In the genomic region with DNA sequence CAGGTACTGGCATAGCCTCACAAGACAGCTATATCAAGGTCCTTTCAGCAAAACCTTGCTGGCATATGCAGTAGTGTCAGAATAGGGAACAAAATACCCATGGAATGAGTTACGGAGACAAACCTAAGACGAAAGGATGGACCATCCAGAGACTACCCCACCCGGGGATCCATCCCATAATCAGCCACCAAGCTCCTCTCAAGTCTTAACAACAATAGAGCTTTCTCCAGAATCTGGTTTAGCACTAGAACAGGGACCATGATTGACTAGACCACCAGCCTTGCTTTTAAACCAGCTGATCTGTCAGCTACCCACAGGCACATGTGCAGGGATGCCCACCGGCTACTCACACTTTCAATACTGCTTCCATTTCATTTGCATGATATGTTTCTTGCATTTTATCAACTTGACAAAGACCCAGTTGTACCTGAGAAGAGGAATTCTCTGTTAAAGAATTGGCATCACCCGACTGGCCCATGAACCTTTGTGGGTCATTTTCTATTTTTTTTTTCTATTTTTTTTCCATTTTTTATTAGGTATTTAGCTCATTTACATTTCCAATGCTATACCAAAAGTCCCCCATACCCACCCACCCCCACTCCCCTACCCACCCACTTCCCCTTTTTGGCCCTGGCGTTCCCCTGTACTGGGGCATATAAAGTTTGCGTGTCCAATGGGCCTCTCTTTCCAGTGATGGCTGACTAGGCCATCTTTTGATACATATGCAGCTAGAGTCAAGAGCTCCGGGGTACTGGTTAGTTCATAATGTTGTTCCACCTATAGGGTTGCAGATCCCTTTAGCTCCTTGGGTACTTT, we compare ENCODE assay signal across 20 mouse cellular contexts. TPM values are rescaled to one million over a fixed set of nuclear protein-coding genes. Genes with fewer than 3 reads are reported as not detected.
DNase-seq lines count a peak whose midpoint lies in the region; ATAC-seq and TF ChIP-seq lines count a peak whose summit lies in the region.
"Not testable (repeated sequence)": the region's sequence is repeated elsewhere in the genome, so short reads cannot be mapped to it uniquely, and the experiment has no call there.
"Had no signal": no experiment of that assay in that cellular context is flagged by ENCODE, and none has a peak within 500 bp of the region (broad histone marks: within the 10 kb centered on the region; RNA-seq: fewer than 3 reads in every experiment).

No protein-coding gene starts in this region.

- not testable (repeated sequence) for H3K4me3 ChIP-seq in forebrain, embryonic 11.5 days (ENCODE audit: low read depth, low read length); heart, embryonic 14.5 days (ENCODE audit: control insufficient read depth in 1 of 2, insufficient read depth in 1 of 2, low read depth in 1 of 2, low read length in 2 of 2); hindbrain, postnatal 0 days (ENCODE audit: low read length); limb, embryonic 11.5 days (ENCODE audit: low read depth, low read length); lung, embryonic 15.5 days; midbrain, postnatal 0 days (ENCODE audit: low read depth, low read length); stomach, embryonic 16.5 days (replicated peaks; ENCODE audit: low read length)

- H3K27ac ChIP-seq in forebrain, embryonic 11.5 days (ENCODE audit: low read depth, low read length); heart, embryonic 14.5 days (replicated peaks in 1 of 2; ENCODE audit: control insufficient read depth in 1 of 2, insufficient read depth in 1 of 2, low read depth in 2 of 2, low read length in 2 of 2); hindbrain, postnatal 0 days; limb, embryonic 11.5 days (replicated peaks; ENCODE audit: low read depth, low read length); lung, embryonic 15.5 days; midbrain, postnatal 0 days (ENCODE audit: low read depth, low read length); stomach, embryonic 16.5 days (ENCODE audit: low read length): not testable (repeated sequence)

- not testable (repeated sequence) for H3K27me3 ChIP-seq in forebrain, embryonic 11.5 days (ENCODE audit: control insufficient read depth, insufficient read depth, low read length); heart, embryonic 14.5 days (ENCODE audit: control insufficient read depth, insufficient read depth, low read length); hindbrain, postnatal 0 days (ENCODE audit: insufficient read depth, low read length); limb, embryonic 11.5 days (ENCODE audit: control insufficient read depth, insufficient read depth, low read length); lung, embryonic 15.5 days; midbrain, postnatal 0 days (ENCODE audit: insufficient read depth, low read length); stomach, embryonic 16.5 days (ENCODE audit: control insufficient read depth, insufficient read depth, low read length)

- H3K9ac ChIP-seq in forebrain, embryonic 11.5 days (ENCODE audit: low read length); heart, embryonic 14.5 days (ENCODE audit: low read length); hindbrain, postnatal 0 days (replicated peaks; ENCODE audit: low read length); limb, embryonic 11.5 days (ENCODE audit: low read length); lung, embryonic 15.5 days; midbrain, postnatal 0 days (replicated peaks; ENCODE audit: low read length, poor library complexity, severe bottlenecking); stomach, embryonic 16.5 days (ENCODE audit: low read length): not testable (repeated sequence)

- peak; percentile 16 for DNase-seq in forebrain, embryonic 11.5 days (ENCODE audit: low spot score)
- peak; percentile 1 for DNase-seq in hindbrain, postnatal 0 days (ENCODE audit: low spot score)
- peak; percentile 18 for DNase-seq in limb, embryonic 11.5 days (ENCODE audit: low spot score)
- not testable (repeated sequence) for DNase-seq in midbrain, postnatal 0 days (ENCODE audit: low spot score)

- WGBS in forebrain, embryonic 11.5 days, result 94% methylated on average over 5 of the region's 8 CpGs
- 80% methylated on average over 5 of the region's 8 CpGs for WGBS in heart, embryonic 14.5 days
- 92% methylated on average over 5 of the region's 8 CpGs for WGBS in hindbrain, postnatal 0 days
- WGBS in limb, embryonic 11.5 days, result 90% methylated on average over 5 of the region's 8 CpGs
- 89% methylated on average over 5 of the region's 8 CpGs for WGBS in lung, embryonic 15.5 days
- 88% methylated on average over 5 of the region's 8 CpGs for WGBS in midbrain, postnatal 0 days
- WGBS in stomach, embryonic 16.5 days, result 89% methylated on average over 5 of the region's 8 CpGs

- H3K4me2 ChIP-seq in forebrain, embryonic 11.5 days (ENCODE audit: low read depth, low read length, severe bottlenecking); heart, embryonic 14.5 days (ENCODE audit: low read length); hindbrain, postnatal 0 days (ENCODE audit: low read depth, low read length); limb, embryonic 11.5 days (ENCODE audit: low read depth, severe bottlenecking); lung, embryonic 15.5 days; midbrain, postnatal 0 days (ENCODE audit: low read depth, low read length, poor library complexity, severe bottlenecking); stomach, embryonic 16.5 days (ENCODE audit: low read depth, low read length): not testable (repeated sequence)

- not testable (repeated sequence) for H3K9me3 ChIP-seq in forebrain, embryonic 11.5 days (ENCODE audit: control insufficient read depth, low read length); limb, embryonic 11.5 days (ENCODE audit: control insufficient read depth, low read length); lung, embryonic 15.5 days; stomach, embryonic 16.5 days (replicated peaks; ENCODE audit: control insufficient read depth, low read length)
- H3K9me3 ChIP-seq in heart, embryonic 14.5 days (ENCODE audit: control insufficient read depth, low read length), result peaks cover 11% of the 10 kb centered on the region
- H3K9me3 ChIP-seq in hindbrain, postnatal 0 days (ENCODE audit: low read length), result peaks cover 16% of the 10 kb centered on the region
- peaks cover 15% of the 10 kb centered on the region for H3K9me3 ChIP-seq in midbrain, postnatal 0 days (ENCODE audit: low read length)

- not testable (repeated sequence) for TF ChIP-seq CTCF in hindbrain, postnatal 0 days (IDR thresholded peaks at IDR 0.05; ENCODE audit: low read depth); midbrain, postnatal 0 days (IDR thresholded peaks at IDR 0.05)

- ATAC-seq in forebrain, embryonic 11.5 days (replicated peaks; ENCODE audit: low FRiP score), result peak; percentile 80
- ATAC-seq in heart, embryonic 14.5 days (ENCODE audit: insufficient number of reproducible peaks, insufficient read depth, low FRiP score, low read depth), result peak; percentile 66
- peak; percentile 79 for ATAC-seq in hindbrain, postnatal 0 days
- peak; percentile 90 for ATAC-seq in limb, embryonic 11.5 days (ENCODE audit: insufficient number of reproducible peaks, low FRiP score, low TSS enrichment, low read depth)
- peak; percentile 74 for ATAC-seq in lung, embryonic 15.5 days (ENCODE audit: borderline replicate concordance, extremely low read depth, low FRiP score, low TSS enrichment)
- peak; percentile 78 for ATAC-seq in midbrain, postnatal 0 days (ENCODE audit: low FRiP score)
- peak; percentile 64; the same call in 1 of the 2 replicates for ATAC-seq in stomach, embryonic 16.5 days (ENCODE audit: insufficient read depth, low FRiP score)

- H3K4me1 ChIP-seq in forebrain, embryonic 11.5 days (replicated peaks; ENCODE audit: control insufficient read depth, insufficient read depth, low read length); heart, embryonic 14.5 days (ENCODE audit: control insufficient read depth in 2 of 2, insufficient read depth in 2 of 2, low read length in 2 of 2); hindbrain, postnatal 0 days (ENCODE audit: insufficient read depth, low read length); limb, embryonic 11.5 days (ENCODE audit: control insufficient read depth, insufficient read depth, low read length); lung, embryonic 15.5 days; midbrain, postnatal 0 days (ENCODE audit: insufficient read depth, low read length); stomach, embryonic 16.5 days (ENCODE audit: control insufficient read depth, insufficient read depth, low read length): not testable (repeated sequence)

- not testable (repeated sequence) for H3K36me3 ChIP-seq in forebrain, embryonic 11.5 days (ENCODE audit: control insufficient read depth, insufficient read depth, low read length); heart, embryonic 14.5 days (ENCODE audit: control insufficient read depth, insufficient read depth, low read length); hindbrain, postnatal 0 days (ENCODE audit: insufficient read depth, low read length); limb, embryonic 11.5 days (ENCODE audit: control insufficient read depth, insufficient read depth, low read length); lung, embryonic 15.5 days; midbrain, postnatal 0 days (ENCODE audit: insufficient read depth, low read length); stomach, embryonic 16.5 days (ENCODE audit: control insufficient read depth, insufficient read depth, low read length)

RNA-seq across cellular contexts. Expression of gene 4930572O03Rik, which starts 17.8 kb away (rescaled TPM):
- not detected in 2 replicates for polyA plus RNA-seq in forebrain, embryonic 11.5 days (2014; fragmentation: Nextera tagmentation; extraction: Ambion mirVana)
- not detected in 2 replicates for polyA plus RNA-seq in heart, embryonic 14.5 days (2014; fragmentation: Nextera tagmentation; extraction: Ambion mirVana)
- total RNA-seq in hindbrain, postnatal 0 days (2014; rRNA removed), result not detected in 2 replicates
- not detected in 2 replicates for polyA plus RNA-seq in hindbrain, postnatal 0 days (2015; fragmentation: Nextera tagmentation; extraction: Ambion mirVana)
- not detected in 2 replicates for polyA plus RNA-seq in limb, embryonic 11.5 days (2014; fragmentation: Nextera tagmentation; extraction: Ambion mirVana)
- not detected in 2 replicates for polyA plus RNA-seq in lung, embryonic 15.5 days (2015; fragmentation: Nextera tagmentation; extraction: Ambion mirVana)
- not detected in 2 replicates for total RNA-seq in midbrain, postnatal 0 days (2014; rRNA removed)
- not detected in 2 replicates for polyA plus RNA-seq in midbrain, postnatal 0 days (2015; fragmentation: Nextera tagmentation; extraction: Ambion mirVana)
- not detected in 2 replicates for polyA plus RNA-seq in stomach, embryonic 16.5 days (2015; fragmentation: Nextera tagmentation; extraction: Ambion mirVana)
- total RNA-seq: adrenal gland, adult 8-10 months; gastrocnemius, postnatal 10 days; heart, adult 2 months; heart, postnatal 4 days; layer of hippocampus, adult 18-20 months; left cerebral cortex, postnatal 4 days; megakaryocyte, adult 5-6 weeks; MEL had no signal
- polyA plus RNA-seq: brain, embryonic 14.5 days; CD4-positive, CD25-positive, alpha-beta regulatory T cell, adult 4 months; heart, adult 2 months; lung, embryonic 14.5 days; myocyte; urinary bladder, adult 2 months had no signal

RNA-seq across cellular contexts. Expression of gene Speer4c, which starts 39.4 kb away (rescaled TPM):
- polyA plus RNA-seq in forebrain, embryonic 11.5 days (2014; fragmentation: Nextera tagmentation; extraction: Ambion mirVana), result not detected in 2 replicates
- polyA plus RNA-seq in heart, embryonic 14.5 days (2014; fragmentation: Nextera tagmentation; extraction: Ambion mirVana), result not detected in 2 replicates
- not detected in 2 replicates for total RNA-seq in hindbrain, postnatal 0 days (2014; rRNA removed)
- not detected in 2 replicates for polyA plus RNA-seq in hindbrain, postnatal 0 days (2015; fragmentation: Nextera tagmentation; extraction: Ambion mirVana)
- polyA plus RNA-seq in limb, embryonic 11.5 days (2014; fragmentation: Nextera tagmentation; extraction: Ambion mirVana), result not detected in 2 replicates
- polyA plus RNA-seq in lung, embryonic 15.5 days (2015; fragmentation: Nextera tagmentation; extraction: Ambion mirVana), result not detected in 2 replicates
- total RNA-seq in midbrain, postnatal 0 days (2014; rRNA removed), result not detected in 2 replicates
- polyA plus RNA-seq in midbrain, postnatal 0 days (2015; fragmentation: Nextera tagmentation; extraction: Ambion mirVana), result 0.20 TPM in 1 of 2 replicates, not detected in the other
- not detected in 2 replicates for polyA plus RNA-seq in stomach, embryonic 16.5 days (2015; fragmentation: Nextera tagmentation; extraction: Ambion mirVana)
- total RNA-seq: adrenal gland, adult 8-10 months; gastrocnemius, postnatal 10 days; heart, adult 2 months; layer of hippocampus, adult 18-20 months; left cerebral cortex, postnatal 4 days; megakaryocyte, adult 5-6 weeks; MEL had no signal
- polyA plus RNA-seq: brain, embryonic 14.5 days; CD4-positive, CD25-positive, alpha-beta regulatory T cell, adult 4 months; heart, adult 2 months; lung, embryonic 14.5 days; myocyte; urinary bladder, adult 2 months had no signal

RNA-seq across cellular contexts. Expression of gene Speer4d, which starts 55.8 kb away (rescaled TPM):
- not detected in 2 replicates for polyA plus RNA-seq in forebrain, embryonic 11.5 days (2014; fragmentation: Nextera tagmentation; extraction: Ambion mirVana)
- not detected in 2 replicates for polyA plus RNA-seq in heart, embryonic 14.5 days (2014; fragmentation: Nextera tagmentation; extraction: Ambion mirVana)
- total RNA-seq in hindbrain, postnatal 0 days (2014; rRNA removed), result not detected in 2 replicates
- not detected in 2 replicates for polyA plus RNA-seq in hindbrain, postnatal 0 days (2015; fragmentation: Nextera tagmentation; extraction: Ambion mirVana)
- not detected in 2 replicates for polyA plus RNA-seq in limb, embryonic 11.5 days (2014; fragmentation: Nextera tagmentation; extraction: Ambion mirVana)
- not detected in 2 replicates for polyA plus RNA-seq in lung, embryonic 15.5 days (2015; fragmentation: Nextera tagmentation; extraction: Ambion mirVana)
- total RNA-seq in midbrain, postnatal 0 days (2014; rRNA removed), result not detected in 2 replicates
- polyA plus RNA-seq in midbrain, postnatal 0 days (2015; fragmentation: Nextera tagmentation; extraction: Ambion mirVana), result not detected in 2 replicates
- not detected in 2 replicates for polyA plus RNA-seq in stomach, embryonic 16.5 days (2015; fragmentation: Nextera tagmentation; extraction: Ambion mirVana)
- total RNA-seq: adrenal gland, adult 8-10 months; gastrocnemius, postnatal 10 days; heart, adult 2 months; heart, postnatal 4 days; layer of hippocampus, adult 18-20 months; left cerebral cortex, postnatal 4 days; megakaryocyte, adult 5-6 weeks; MEL had no signal
- polyA plus RNA-seq: brain, embryonic 14.5 days; CD4-positive, CD25-positive, alpha-beta regulatory T cell, adult 4 months; heart, adult 2 months; lung, embryonic 14.5 days; myocyte; urinary bladder, adult 2 months had no signal
